Mouse (Mus musculus): ENCODE measurements at regions not wholly inside any gene's neighbourhood (a gene's known extent, or its start where the extent isn't known, plus 50 kb on each side); places are given as distances from the start of the nearest gene placed in this dataset.

DNA sequence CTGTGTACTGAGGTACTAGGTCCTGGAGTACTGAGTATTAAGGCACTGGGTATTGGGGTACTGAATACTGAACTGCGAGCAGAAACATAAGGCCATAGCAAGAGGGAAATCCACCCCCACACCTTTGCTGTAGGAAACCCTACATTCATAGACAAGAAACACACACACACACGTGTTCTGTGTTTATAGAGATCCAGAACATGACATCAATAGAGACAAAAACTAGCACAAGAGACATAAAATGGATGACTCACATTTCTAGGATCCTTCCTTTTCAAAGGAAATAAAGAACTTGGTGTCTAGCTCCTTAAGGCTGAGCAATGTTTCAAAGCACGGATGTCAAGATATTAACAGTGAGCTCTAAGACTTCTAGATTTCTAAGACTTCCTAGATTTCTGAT is 49.9 kb upstream of the Nepro start:
- no peak for DNase-seq

DNA sequence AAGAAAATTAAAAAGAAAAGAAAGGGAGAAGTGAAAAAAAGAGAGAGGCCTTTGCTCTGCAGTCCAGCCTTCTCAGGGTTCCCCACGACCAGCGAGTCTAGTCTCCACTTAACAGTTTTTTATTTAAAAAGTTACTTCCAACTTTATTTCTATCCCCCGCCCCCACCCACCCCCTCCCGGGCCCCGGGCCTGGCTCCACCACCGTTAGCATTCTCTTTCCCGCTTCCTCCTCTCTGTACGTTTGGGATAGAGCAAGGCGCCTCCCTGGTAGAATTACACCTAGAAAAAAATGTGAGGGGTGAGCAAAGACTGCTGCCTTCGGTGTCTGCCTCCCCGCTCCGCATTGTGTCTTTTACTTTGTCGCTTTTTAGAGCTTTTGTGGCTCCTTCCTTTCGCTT is 51.7 kb upstream of the Nepro start:
- no peak for DNase-seq

DNA sequence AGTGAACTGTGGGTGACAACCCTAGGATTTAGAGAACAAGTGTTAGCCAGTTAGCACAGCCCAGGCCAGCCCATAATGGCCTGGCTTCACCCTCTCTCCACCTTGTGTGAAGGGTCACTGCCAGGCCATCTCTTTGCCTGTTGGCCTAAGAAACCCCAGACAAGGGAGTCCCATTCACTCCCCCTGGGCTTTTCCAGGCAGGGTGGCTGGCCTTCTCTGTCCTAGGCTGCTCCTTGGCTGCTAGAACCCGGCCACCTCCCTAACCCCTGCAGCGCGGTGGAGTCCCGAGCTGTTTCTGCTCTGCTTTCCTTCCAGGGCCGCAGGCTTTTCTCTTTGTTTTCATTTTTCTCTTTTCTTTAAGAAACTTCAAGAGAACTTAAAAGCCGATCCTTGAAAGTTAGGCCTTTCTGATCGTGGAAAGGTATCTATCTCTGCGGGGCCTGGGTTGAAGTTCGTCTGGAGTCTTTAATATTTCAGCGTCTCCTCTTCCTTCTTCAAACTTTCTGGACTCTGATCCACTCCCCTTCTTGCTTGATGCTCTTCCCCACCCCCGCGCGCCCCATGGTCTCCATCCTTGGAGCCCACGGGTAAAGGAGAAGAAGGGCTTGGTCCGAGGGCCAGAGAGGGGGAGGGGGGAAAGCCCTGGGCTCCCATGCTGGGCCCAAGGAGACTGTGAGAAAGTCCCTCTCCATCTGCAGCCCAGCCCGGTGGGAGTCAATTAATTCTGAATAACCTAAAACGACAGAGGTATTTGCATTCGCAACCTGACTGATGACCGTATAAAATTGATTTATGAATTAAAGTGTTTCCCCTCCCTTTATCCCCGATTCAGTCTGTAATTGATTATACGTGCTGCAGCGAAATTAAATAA is 52.3 kb upstream of the Nepro start:
- no peak for DNase-seq

DNA sequence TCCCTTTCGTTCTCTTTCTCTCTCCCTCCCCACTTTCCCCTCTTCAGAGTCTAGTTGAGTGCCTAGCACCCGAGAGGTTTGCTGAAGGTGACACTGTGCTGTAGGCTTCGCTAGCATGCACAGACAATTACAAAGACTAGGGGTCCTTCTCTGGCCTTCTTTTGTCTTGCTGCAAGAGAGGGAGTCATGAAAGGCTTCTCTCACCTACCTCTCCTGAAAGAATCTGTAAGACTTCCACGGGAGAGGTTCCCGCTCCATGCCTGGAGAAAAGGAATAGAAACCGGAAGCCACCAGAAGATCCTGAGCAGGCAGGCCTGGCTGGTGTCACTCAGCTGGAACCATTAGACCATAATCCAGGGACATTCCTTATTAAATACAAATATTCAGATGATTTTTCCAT is 56.0 kb upstream of the Nepro start:
- DNase-seq = no peak

DNA sequence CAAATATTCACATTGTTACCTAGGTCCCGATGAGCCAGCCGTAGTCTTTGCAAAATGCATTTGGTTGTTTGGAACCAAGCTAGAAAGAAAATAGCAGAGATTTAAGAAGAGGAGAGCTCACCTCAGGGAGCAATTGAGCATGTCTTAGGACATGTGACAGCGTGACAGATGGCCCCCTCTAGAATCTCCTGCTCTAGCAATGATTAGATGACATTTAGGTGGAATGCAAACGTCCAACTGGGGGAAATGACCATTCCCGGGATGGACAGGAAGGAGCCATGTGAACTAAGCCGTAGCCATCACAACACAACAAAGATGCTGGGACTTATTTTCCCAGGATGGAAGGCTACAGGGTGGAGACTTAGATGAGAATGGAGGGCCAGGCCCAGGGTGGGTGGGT is 57.0 kb upstream of the Nepro start:
- DNase-seq = no peak

DNA sequence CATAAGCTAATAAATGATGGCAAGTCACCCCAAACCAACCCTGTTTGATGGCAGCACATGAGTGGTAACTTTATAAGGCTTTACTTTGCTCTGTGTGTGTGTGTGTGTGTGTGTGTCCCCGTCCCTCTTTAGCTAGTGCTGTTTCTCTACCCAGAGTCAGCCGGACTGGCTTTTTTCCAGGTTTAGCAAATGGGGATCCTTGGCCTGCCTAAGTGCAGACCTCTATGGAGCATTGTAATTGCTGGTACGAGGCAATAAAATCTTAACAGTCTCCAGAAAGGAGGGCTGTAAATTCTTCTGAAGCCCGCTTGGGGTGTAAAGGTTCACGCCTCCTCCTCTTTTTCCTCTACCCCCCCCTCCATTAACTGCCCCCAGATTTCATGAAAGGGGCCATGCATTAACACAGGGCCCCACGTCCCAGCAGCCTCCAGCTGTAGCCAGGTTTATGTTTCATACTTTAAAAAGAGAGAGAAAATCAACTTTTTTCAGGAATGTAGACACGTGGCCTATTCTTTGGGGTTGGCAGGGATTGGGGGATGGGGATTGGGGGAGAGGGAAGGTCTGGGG is 57.6 kb upstream of the Nepro start:
- DNase-seq = no peak

DNA sequence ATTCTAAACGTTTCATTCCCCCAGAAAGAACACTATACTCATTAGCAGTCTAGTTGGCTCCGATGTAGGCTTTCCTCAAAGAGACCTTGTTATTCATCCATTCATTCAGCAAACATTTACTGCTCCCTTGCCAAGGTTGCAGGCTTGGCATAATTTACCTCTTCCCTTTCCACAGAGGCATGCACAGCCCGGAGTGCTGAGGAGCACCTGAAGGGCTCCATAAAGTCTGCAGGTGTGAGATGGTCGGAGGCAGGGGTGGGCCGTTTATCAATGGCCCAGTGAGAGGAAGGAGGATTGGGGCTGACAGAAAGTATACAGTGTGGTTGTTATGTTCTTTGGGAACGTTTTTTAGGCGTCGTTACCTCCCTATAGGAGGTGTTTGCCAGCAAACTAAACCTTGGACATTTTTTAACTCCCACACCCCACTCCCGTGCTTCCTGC is 58.6 kb upstream of the Nepro start:
- peak in 1 of 2 experiments; percentile 28 for DNase-seq

DNA sequence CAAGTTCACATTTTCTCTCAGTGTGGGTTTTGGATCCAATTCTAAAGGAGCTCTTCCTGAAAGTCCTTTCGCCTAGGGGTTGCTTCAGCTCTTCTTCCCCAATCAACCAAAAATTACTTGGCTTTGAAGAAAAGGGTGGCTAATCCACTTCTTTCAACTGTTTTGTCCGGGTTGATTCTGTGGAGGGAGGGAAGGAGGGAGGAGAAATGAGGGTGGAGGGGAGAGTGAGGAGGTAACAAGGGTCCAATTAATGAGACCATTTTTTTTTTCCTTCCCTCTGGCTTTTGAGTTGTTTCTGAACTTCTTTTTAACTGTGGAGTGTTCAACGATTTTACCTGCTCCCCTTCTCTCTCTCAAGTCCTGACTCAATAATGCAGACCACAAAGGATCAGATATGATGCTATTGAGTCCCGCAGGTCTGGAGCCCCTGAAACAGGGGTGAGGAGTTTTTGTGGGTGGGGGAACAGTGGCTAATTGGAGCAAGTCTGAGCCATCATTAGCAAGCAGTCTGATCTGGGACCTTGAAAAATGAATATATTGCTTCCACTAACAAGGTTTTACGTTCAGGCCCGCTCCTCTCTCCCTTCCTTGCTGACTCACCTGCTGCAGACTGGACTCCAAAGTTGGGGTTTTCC is 61.0 kb upstream of the Nepro start:
- no peak for DNase-seq

DNA sequence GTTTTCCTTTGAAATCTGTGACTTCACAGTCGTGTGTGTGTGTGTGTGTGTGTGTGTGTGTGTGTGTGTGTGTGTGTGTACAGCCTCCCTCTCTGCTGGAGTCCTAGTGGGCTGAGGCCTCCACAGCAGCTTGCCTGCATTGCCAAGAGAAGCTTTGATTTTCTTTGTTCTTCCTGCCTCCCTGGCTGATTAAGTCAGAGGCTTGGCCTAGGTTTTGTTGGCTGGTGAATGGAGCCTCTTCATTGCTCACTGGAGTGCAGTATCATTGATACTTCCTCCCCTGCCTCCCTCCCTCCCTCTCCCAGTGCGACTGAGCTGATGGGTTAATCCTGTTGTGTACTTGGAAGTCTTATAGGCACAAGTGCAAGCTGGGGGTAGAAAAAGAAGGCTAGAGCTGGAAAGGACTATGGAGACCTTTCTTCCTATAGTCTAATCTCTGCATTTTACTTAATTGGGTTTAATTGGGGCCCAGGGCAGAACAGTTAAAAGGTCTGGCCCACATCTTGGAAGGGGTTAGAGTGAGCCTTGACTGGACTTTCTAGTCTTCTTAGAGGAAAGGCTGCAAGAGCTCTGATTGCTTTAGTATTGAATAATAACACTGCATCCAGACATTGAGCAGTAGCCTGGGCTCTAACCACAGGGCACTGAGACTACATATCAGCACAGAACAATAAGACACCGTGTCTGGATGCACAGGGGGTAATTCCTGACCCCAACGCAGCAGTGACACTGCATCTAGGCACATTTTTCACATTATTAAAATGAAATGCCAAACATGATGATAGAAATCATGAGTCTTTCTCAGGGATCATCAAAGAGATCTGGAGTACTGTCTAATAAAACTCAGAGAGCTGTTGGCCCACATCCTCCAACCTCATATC is 62.9 kb upstream of the Nepro start:
- no peak for DNase-seq

DNA sequence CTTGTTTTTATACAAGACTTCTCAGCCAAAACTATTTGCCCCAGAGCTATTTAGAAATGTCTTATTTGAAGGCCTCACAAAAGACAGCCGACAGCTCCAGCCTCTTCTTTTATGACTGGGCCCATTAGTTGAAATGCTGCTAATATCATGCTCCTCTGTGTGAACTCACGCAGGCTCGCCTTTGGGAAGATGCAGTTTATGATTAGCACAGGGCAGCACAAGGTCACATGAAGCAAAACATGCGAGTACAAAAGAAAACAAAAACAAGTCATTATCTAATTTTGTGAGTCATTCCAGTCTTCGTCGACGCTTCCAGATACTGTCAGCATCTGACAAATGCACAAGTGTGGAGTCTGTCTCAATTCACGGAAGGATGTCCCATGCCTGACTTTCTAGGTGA is 65.8 kb upstream of the Nepro start:
- DNase-seq = peak; percentile 16 to 33

DNA sequence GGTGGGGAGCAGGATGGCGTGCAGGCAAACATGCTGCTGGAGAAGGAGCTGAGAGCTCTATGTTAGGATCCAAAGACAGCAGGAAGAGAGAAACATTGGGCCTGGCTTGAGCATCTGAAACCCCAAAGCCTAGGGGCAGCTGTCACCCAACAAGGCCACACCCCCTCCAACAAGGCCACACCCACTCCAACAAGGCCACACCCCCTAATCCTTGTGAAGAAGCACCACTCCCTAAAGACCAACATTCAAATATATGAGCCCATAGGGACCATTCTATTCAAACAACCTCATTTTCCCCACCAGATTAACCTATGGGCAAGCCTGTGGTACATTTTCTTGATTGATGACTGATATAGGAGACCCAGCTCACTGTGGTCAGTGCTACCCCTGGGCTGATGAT is 67.9 kb upstream of the Nepro start:
- no peak for DNase-seq

DNA sequence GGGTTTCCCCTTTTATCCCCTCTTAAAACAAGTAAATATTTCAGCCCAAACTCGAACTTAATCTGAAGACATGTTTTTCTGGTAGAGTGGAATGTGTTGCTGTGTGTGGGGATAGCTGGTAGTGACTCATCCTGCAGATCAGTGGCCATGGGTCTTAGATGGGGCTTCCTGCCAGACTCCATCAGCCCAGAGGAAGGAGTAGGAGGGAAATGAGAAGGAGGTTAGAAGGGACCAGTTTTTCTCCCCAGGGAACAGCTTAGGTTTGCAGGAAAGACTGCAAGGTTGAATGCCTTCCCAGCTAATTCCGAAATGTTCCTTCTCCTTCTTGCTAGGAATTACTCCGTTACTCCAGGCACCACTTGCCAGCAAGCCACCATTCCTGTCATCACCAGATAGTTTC is 68.8 kb upstream of the Nepro start:
- DNase-seq = no peak

DNA sequence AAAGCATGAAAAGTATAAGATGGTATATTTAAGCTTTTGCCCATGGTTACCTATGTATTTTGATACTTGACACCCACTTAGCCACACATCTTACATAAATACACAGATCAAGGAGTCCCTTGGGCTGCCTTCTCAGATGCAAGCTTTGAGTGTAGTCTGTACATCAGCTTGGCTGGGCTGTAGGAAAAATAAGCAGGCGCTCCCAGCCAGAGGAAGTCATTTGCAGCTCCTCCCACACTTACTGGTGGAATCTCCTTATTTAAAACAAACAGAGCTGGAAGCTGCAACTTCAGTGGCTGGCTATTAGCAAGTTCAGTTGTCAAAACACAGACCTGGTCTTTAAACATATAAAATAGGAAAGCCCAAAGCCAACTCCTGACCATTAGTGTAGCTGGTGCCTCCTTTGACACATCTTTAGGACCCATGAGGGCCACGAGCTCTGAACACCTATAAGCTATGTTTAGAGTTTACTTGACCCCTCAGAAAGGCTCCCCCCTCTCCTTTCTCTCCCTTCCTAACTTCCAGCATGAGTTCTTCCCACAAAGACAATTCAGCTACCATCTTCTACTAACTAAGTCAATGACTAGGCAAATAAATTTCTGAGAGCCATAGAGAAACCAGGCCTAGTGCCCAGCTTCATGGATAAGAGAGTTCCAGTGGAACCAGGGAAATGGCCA is 75.4 kb upstream of the Nepro start:
- no peak for DNase-seq

DNA sequence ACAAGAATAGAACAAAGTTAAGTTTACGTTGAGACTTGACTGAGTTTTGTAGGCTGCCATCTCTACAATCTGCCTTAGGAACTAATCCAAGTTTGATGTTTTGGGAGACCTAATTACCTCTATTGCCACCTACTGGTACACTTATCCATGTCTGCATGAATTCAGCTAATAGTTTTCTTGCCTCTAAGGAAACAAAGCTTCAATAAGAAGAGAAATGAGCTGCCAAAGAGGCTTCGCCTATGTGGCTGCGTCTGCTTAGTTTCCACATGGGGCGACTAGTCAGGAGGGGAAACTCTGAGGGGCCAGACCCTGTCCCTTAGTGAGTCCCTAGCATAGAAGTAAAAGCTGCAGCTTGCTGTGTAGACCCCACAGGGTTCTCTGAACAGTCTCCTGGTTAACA is 80.1 kb upstream of the Nepro start:
- DNase-seq = peak in 1 of 2 experiments; percentile 43

DNA sequence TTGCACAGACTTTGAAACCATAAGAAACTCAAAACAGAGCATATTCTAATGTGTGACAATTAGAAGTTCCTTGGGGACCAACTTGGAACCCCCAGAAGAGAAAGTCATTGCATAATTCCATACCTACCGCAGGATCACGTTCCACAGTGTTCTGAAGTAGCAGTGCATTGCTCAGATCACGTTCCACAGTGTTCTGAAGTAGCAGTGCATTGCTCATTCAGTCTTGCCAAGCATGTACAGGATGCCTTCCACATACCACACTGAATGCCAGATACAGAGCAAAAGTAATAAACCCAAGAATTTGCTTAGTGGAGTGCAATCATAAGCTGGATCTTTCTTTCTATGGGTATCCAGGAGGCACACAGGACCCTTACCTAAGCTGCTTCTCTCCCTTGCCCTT is 78.4 kb upstream of the Boc start:
- no peak for DNase-seq

DNA sequence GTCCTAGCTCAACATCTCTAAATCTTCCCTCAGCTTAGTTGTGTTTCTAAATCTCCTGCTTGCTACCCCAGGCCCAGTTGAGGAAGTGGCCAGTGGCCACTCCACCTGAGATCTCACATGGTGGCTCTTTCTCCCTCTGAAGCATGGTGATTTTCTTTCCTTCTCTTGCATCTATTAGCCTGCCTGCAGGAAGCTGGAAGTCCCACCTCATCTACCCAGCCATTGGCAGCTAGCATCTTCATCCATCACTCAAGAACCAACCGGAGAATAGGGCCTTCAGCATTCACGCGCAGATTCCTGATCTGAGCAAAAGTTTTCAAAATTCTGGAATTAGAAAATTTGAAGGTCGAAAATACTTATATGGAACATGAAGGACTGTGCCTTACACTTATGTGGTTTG is 75.8 kb upstream of the Boc start:
- no peak for DNase-seq

DNA sequence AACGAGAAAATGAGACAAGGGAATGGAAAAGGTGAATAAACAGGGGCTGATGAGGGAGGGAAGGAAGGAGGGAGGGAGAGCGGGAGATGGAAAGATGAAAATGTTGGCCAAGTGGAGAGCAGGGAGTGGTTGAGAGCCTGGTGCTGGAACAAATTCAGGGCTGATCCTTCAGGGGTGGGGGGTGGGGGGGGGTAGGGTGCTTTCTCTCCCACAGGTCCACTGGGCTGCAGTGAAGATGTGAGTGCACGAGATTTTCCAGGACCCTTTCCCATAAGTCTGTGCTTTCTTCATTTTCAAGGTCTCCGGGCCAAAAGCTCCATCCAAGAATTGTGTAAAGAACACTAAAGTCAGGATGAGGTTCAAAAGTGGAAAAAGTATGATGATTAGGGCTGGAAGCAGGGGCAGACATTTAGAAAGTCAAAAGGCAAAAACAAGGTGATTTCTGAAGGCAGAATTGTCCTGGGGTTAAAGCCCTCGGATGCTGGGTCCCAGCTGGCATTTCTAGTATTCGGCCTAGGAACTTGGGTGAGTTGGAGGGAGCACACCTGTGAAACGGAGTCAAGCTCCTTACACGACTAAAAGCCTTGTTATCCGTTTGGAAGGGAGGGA is 74.5 kb upstream of the Boc start:
- no peak for DNase-seq

DNA sequence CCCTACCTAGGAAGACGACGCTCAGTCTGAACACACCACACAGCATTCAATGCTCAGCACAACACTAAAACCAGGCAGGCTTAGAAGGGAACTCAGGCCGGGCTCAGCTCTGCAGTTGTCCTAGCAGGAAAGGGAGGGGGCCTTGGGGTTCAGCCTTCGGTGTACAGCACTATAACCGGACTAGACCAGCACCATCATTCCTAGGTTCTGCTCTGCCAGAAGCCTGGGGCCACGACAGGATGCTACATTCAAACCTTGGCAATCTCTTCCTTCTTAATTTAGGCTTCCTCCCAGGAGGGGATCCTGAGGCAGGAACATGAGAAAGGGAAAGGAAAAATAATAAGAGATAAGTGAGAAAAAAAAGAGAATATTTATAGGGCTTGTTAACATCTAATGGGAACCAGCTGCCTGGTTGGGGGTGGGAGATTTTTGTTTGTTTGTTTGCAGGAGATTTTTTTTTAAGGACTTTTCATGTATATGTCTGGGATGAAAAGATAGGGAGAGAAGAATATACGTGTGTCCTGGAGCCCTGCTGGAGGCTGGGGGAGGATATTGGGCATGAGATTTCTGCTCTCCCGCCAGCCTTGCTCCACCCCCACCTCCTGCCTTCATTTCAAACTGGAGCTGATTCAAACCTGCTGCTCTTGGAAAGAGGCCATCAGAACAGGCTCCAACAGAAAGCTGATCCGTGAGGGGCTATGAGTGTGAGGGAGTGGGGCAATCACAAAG is 73.8 kb upstream of the Boc start:
- DNase-seq = peak; percentile 14 to 20

DNA sequence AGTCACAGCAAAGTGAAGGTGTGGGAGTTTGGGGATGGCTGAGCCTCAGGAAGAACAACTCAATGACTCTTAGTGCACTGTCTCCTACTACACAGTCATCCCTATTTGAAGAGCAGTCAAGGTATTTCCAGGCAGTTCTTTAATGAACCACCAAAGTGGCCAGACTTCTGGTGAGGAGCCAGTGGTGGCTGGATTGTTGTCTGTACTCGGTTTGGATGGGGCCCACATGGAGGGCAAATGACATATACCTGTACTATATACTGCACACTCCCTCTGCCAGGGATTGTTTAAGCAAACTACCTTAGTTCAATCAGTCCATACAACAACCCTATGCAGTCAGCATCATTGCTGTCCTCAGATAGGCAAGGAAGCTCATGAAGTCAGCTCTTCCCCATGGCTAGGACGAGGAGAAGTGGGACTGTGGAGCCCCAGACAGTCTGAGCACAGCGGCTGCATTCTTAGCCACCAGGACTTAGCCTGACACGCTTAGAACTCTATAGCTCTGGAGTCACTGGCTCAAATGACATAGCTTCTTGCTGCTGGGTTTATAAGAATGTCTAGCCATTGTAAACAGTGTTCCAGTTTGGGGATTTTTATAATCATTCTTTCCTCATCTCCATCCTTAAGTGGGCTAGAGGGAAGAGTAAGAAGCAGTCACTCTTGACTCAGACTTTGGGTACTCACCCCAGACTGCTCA is 72.8 kb upstream of the Boc start:
- no peak for DNase-seq

DNA sequence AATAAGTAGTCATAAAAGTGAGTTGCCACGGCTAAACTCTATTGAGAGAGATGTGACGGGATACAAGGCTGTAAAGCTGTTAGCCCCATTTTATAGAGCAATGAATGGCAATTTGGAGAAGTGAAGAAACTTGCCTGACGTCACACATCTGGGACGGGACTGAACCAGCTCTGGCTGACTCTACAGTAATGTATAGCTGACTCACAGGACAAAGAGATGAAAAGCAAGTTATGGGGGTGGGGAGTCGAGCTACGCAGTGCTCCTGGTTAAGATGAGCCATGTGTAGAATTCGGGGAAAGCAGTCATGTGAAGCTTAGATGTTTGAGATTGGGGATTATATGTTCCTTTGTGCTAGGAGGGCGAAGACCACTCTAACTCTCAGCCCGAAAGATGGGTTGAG is 72.2 kb upstream of the Boc start:
- no peak for DNase-seq

DNA sequence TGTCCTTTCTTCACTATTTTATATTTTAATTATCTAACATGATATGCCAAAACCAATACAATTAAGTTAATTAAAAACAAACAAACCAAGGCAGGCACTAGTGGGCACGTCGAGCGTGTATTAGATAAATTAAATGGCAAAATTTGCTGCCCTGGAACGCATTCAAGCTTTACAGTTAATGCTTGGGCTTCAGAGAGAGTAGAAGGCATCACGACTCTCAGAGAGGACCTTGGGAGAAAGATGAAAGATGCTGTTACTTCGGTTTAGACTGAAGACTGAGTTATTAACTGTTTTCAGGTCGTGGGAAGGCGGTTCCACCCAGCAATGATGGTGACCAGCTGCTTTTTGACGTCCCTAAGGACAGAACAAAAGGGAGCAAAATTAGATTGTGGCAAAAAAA is 71.7 kb upstream of the Boc start:
- DNase-seq = no peak
